Mouse (Mus musculus) cortical plate, adult 2 months (tissue): ENCODE results near the gene Mknk1.

Source experiments
- CTCF ChIP-seq: fragments of 200-500 bp; IDR thresholded peaks from 2 replicates; pipeline ENCODE4 v1.5.1; 2011; ENCODE audit warnings: mild to moderate bottlenecking, control low read depth, low read length; ENCODE audit not compliant: insufficient read depth; ENCODE audit errors: extremely low read depth
- POLR2A ChIP-seq: fragments of 200-500 bp; IDR thresholded peaks from 2 replicates; pipeline ENCODE4 v1.6.1; 2011; ENCODE audit warnings: mild to moderate bottlenecking, low read length, control low read depth; ENCODE audit not compliant: insufficient read depth; ENCODE audit errors: extremely low read depth

GRCm38 (mm10) chr4:115827888-115828571 lies 11.0 kb upstream of the Mknk1 start, which contains the start of gene Mob3c:
- 0 out of 2 replicates have a peak, but pooled peaks have one; percentile 14 for TF ChIP-seq POLR2A
- TF ChIP-seq CTCF: no peak
